Mouse (Mus musculus): Measurements from ENCODE around the gene Bhlhe23. TPM values are rescaled to one million over a fixed set of nuclear protein-coding genes. Genes with fewer than 3 reads are reported as not detected.

Gene Bhlhe23
- total and polyA plus RNA-seq, 3 experiments, result not detected

DNA sequence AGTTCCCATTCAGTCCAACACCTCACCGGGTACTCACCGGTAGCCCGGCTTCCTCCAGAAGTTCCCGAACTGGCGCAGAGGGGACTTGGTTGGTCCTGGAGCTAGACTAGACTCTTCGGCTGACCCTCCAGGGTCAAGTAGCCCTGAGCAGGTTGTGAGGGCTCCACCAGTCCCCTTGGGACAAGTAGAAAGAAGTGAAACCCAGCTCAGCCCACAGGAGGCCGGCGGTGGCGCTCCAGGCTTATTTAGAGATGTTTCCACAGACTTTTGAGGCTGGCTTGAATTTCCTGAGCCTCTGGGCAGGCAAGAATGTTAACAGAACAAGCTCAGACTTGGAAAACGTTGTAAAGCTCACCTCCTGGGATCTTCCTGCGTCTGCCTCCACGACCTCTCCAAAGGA lies 1.5 kb downstream of the Bhlhe23 start:
- Histone ChIP-seq H3K9me3 (replicated peaks; ENCODE audit: insufficient read depth, low read length) (no peaks in the 10 kb centered on the region), H3K36me3 (ENCODE audit: control insufficient read depth in 1 of 2, insufficient read depth in 2 of 2, low read length in 2 of 2) (no peaks in the 10 kb centered on the region), H3K4me3 (ENCODE audit: control insufficient read depth in 1 of 2, insufficient read depth in 1 of 2, low read depth in 2 of 2, low read length in 2 of 2) (no peak overlapping the region), H3K79me2 (ENCODE audit: control insufficient read depth, insufficient read depth, low read length, poor library complexity) (no peaks in the 10 kb centered on the region), H3K4me1 (ENCODE audit: control insufficient read depth in 1 of 2, insufficient read depth in 2 of 2, low read length in 2 of 2) (no peaks in the 10 kb centered on the region), H3K27me3 (ENCODE audit: control insufficient read depth in 1 of 2, insufficient read depth in 2 of 2, low read length in 2 of 2) (no peaks in the 10 kb centered on the region; a peak in 1 of 4 replicates), H3K9ac (ENCODE audit: control insufficient read depth, low read depth, low read length, poor library complexity, severe bottlenecking) (no peak overlapping the region), H3K27ac (ENCODE audit: control insufficient read depth, low read depth, low read length) (no peak overlapping the region)
- TF ChIP-seq RAD21 (IDR thresholded peaks at IDR 0.05; ENCODE audit: low read depth, low read length), result no peak
- TF ChIP-seq RCOR1 (IDR thresholded peaks at IDR 0.05; ENCODE audit: low read depth, low read length), result no peak
- TF ChIP-seq MYB (IDR thresholded peaks at IDR 0.05; ENCODE audit: low read depth, low read length), result no peak
- TF ChIP-seq KAT2A (conservative IDR thresholded peaks at IDR 0.05; ENCODE audit: low read depth, low read length), result no peak
- no peak for TF ChIP-seq MAX (IDR thresholded peaks at IDR 0.05; ENCODE audit: low read length)
- TF ChIP-seq USF2 (IDR thresholded peaks at IDR 0.05; ENCODE audit: borderline replicate concordance in 1 of 2, insufficient read depth in 1 of 2, low read depth in 1 of 2, low read length in 2 of 2), result no peak
- no peak for TF ChIP-seq TBP (IDR thresholded peaks at IDR 0.05; ENCODE audit: low read depth, low read length)
- TF ChIP-seq ETS1 (IDR thresholded peaks at IDR 0.05; ENCODE audit: low read depth, low read length), result no peak
- no peak for TF ChIP-seq MXI1 (IDR thresholded peaks at IDR 0.05; ENCODE audit: low read depth, low read length)
- no peak for DNase-seq (ENCODE audit: low read depth, low spot score)

DNA sequence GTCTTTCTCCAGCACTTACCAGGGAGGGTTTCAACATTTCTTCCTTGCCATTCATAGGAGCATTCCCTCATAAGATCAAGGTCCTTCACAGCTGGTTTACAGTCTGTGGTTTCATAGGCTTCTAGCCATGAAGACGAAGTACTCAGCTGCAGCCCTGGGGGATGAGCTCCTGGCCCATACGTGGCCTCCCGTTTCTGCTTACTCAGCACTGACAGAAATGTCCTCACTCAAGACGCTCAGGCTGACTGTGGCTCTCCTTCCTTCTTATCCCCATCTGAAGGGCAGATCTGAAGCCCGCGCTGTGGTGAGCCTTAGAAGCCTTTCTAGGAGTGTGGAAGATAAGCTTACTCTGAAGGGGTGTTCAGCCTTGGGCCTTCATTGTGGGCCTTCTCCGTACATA lies 11.0 kb downstream of the Bhlhe23 start:
- TF ChIP-seq E2F4 (IDR thresholded peaks at IDR 0.05; ENCODE audit: borderline replicate concordance, low read depth, low read length), result no peak
- no peak for TF ChIP-seq UBTF (IDR thresholded peaks at IDR 0.05; ENCODE audit: borderline replicate concordance, insufficient read depth, low read depth, low read length)
- TF ChIP-seq POLR2A (IDR thresholded peaks at IDR 0.05; ENCODE audit: control insufficient read depth in 1 of 2, insufficient read depth in 1 of 2, low read depth in 1 of 2, low read length in 2 of 2, poor library complexity in 1 of 2), result no peak
- no peak for TF ChIP-seq BHLHE40 (IDR thresholded peaks at IDR 0.05; ENCODE audit: borderline replicate concordance, low read depth, low read length)
- TF ChIP-seq ELF1 (IDR thresholded peaks at IDR 0.05; ENCODE audit: low read depth, low read length), result no peak
- no peak for TF ChIP-seq MYB (IDR thresholded peaks at IDR 0.05; ENCODE audit: low read depth, low read length)
- no peak for TF ChIP-seq NELFE (IDR thresholded peaks at IDR 0.05; ENCODE audit: low read depth, low read length)
- no peak for TF ChIP-seq ZMIZ1 (IDR thresholded peaks at IDR 0.05; ENCODE audit: low read depth, low read length)
- no peak for TF ChIP-seq RAD21 (IDR thresholded peaks at IDR 0.05; ENCODE audit: low read depth, low read length)
- no peak for TF ChIP-seq EP300 (IDR thresholded peaks at IDR 0.05; ENCODE audit: low read depth in 1 of 2, low read length in 2 of 2)
- no peak for TF ChIP-seq TAL1 (IDR thresholded peaks at IDR 0.05; ENCODE audit: low read length)
- no peak for TF ChIP-seq ETS1 (IDR thresholded peaks at IDR 0.05; ENCODE audit: low read depth, low read length)

More for the DNA sequence above, 11.0 kb downstream of the Bhlhe23 start:
- no peaks in the 10 kb centered on the region for H3K9me3 ChIP-seq (replicated peaks; ENCODE audit: insufficient read depth, low read length)
- no peaks in the 10 kb centered on the region for H3K36me3 ChIP-seq (ENCODE audit: control insufficient read depth in 1 of 2, insufficient read depth in 2 of 2, low read length in 2 of 2)
- no peak overlapping the region for H3K4me3 ChIP-seq (ENCODE audit: control insufficient read depth in 1 of 2, insufficient read depth in 1 of 2, low read depth in 2 of 2, low read length in 2 of 2)
- no peak for DNase-seq (ENCODE audit: low read depth, low spot score)
- no peaks in the 10 kb centered on the region for H3K27me3 ChIP-seq (ENCODE audit: control insufficient read depth in 1 of 2, insufficient read depth in 2 of 2, low read length in 2 of 2)
- no peaks in the 10 kb centered on the region for H3K79me2 ChIP-seq (ENCODE audit: control insufficient read depth, insufficient read depth, low read length, poor library complexity)
- no peaks in the 10 kb centered on the region for H3K4me1 ChIP-seq (ENCODE audit: control insufficient read depth in 1 of 2, insufficient read depth in 2 of 2, low read length in 2 of 2)
- H3K27ac ChIP-seq (ENCODE audit: control insufficient read depth, low read depth, low read length), result no peak overlapping the region
- no peak overlapping the region for H3K9ac ChIP-seq (ENCODE audit: control insufficient read depth, low read depth, low read length, poor library complexity, severe bottlenecking)

Data from MEL (cell line).